Mouse (Mus musculus): ENCODE data around the gene Bbs9. TPM values are rescaled to one million over a fixed set of nuclear protein-coding genes. Genes with fewer than 3 reads are reported as not detected.
A peak's percentile ranks its signal among the peaks of the same experiment; 100 is the strongest.

The Bbs9 gene
- polyA plus RNA-seq, 1 experiment from 2014 or later = 14.7 TPM

- ATAC-seq (ENCODE audit: borderline replicate concordance, extremely low read depth, low FRiP score, low TSS enrichment) = no peak
- no peaks in the 10 kb centered on the region for H3K9me3 ChIP-seq
- H3K4me2 ChIP-seq = no peak overlapping the region
- no peaks in the 10 kb centered on the region for H3K36me3 ChIP-seq
- H3K4me1 ChIP-seq = no peaks in the 10 kb centered on the region
- no peak overlapping the region for H3K4me3 ChIP-seq
- 64% methylated on average over 7 of the region's 7 CpGs for WGBS
- H3K27ac ChIP-seq = no peak overlapping the region
- H3K27me3 ChIP-seq = no peaks in the 10 kb centered on the region
- no peak overlapping the region for H3K9ac ChIP-seq
Observed at GRCm38 (mm10) chr9:22793698-22794097, 318.2 kb downstream of the Bbs9 start.

DNA sequence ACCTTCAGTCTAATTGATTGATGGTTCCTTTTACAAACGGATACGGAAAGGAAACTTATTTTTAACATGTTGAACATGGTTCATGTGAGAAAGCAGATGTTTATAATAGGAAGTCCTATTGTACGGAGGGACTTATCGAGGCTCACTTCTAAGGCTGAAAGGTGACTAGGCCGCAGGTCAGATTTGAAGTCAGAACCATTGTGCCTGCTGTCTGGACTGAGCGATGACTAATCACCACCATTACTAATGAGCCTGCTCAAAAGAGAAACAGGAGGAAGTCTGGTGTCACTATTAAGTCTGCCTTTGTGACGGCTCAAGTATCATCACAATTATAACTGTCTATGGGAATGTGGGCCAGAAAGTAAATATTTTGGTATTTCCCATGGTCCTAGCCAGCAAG lies 325.2 kb downstream of the Bbs9 start:
- no peaks in the 10 kb centered on the region for H3K9me3 ChIP-seq
- H3K27ac ChIP-seq = no peak overlapping the region
- no peaks in the 10 kb centered on the region for H3K4me1 ChIP-seq
- H3K9ac ChIP-seq = no peak overlapping the region
- WGBS = 47% methylated on average over 7 of the region's 7 CpGs
- peak; percentile 67 for ATAC-seq (ENCODE audit: borderline replicate concordance, extremely low read depth, low FRiP score, low TSS enrichment)
- H3K36me3 ChIP-seq = no peaks in the 10 kb centered on the region
- no peaks in the 10 kb centered on the region for H3K27me3 ChIP-seq
- no peak overlapping the region for H3K4me2 ChIP-seq
- no peak overlapping the region for H3K4me3 ChIP-seq

DNA sequence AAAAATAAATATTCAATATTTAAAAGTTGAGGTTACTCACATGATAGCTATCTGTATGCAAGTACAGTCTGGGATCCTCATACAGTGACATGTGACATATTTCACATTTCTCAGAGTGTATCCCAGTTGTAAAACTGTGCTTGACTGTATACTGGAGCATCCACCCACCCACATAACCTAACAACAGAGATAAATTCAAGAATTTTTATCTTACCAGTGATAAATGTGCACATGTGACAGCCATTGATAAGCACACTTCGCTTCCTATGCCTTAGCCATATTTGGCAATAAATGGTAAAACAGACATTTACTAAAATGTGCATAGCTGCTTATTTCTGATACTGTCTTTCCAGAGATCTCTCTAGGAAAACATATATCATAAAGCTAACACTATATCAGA lies 330.5 kb downstream of the Bbs9 start:
- 62% methylated on average over 1 of the region's 1 CpGs for WGBS
- Histone ChIP-seq H3K4me2 (no peak overlapping the region), H3K9me3 (no peaks in the 10 kb centered on the region)

DNA sequence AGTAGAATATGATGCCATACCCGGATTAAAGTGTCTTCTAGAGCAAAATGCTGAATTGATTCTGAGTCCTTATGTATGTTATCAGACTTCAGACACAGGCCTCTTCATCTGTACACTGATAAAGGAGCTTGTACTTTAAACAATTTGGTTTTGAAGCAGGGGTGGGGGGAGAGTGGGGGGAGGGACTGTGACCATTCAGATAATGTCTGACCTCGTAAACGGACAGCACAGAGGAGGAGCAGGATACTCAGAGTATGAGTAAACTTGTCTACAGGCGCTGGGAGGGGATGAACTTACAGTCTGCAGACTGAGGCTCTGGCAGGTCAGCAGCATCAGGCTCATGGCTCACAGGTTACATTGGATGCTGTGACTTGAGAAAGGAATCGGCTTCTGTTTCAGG lies 331.0 kb downstream of the Bbs9 start:
- no peak for ATAC-seq (ENCODE audit: borderline replicate concordance, extremely low read depth, low FRiP score, low TSS enrichment)
- H3K4me2 ChIP-seq = no peak overlapping the region
- no peaks in the 10 kb centered on the region for H3K9me3 ChIP-seq
- no peak overlapping the region for H3K4me3 ChIP-seq
- H3K4me1 ChIP-seq = no peaks in the 10 kb centered on the region
- H3K9ac ChIP-seq = no peak overlapping the region
- 22% methylated on average over 5 of the region's 5 CpGs for WGBS
- H3K36me3 ChIP-seq = no peaks in the 10 kb centered on the region
- no peaks in the 10 kb centered on the region for H3K27me3 ChIP-seq
- H3K27ac ChIP-seq = no peak overlapping the region

More for the DNA sequence above, 330.5 kb downstream of the Bbs9 start:
- no peak overlapping the region for H3K4me3 ChIP-seq
- H3K4me1 ChIP-seq = no peaks in the 10 kb centered on the region
- no peaks in the 10 kb centered on the region for H3K27me3 ChIP-seq
- H3K9ac ChIP-seq = no peak overlapping the region
- ATAC-seq (ENCODE audit: borderline replicate concordance, extremely low read depth, low FRiP score, low TSS enrichment) = no peak
- no peak overlapping the region for H3K27ac ChIP-seq
- no peaks in the 10 kb centered on the region for H3K36me3 ChIP-seq

DNA sequence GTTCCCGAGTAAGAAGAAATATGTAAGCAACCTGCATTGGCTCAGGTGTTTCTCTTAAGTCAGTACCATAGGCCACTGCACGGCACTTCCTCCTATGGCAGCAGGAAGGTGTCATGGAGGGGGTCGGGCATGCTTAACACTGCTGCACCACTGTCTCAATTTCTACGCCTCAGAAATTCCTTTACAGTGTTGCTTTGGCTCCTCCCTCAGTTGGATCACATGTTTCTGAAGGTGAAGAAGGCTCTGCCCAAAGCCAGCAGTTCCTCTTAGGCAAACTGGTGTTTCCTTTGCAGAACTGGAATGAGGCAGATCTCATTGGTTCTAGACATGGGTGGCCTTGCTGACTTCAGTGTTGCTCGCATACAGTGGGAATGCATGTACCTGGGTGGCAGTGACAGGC lies 332.2 kb downstream of the Bbs9 start:
- 76% methylated on average over 5 of the region's 5 CpGs for WGBS
- H3K9me3 ChIP-seq = no peaks in the 10 kb centered on the region
- H3K9ac ChIP-seq = no peak overlapping the region
- no peak for ATAC-seq (ENCODE audit: borderline replicate concordance, extremely low read depth, low FRiP score, low TSS enrichment)
- no peak overlapping the region for H3K4me2 ChIP-seq
- no peak overlapping the region for H3K4me3 ChIP-seq
- H3K36me3 ChIP-seq = no peaks in the 10 kb centered on the region
- no peaks in the 10 kb centered on the region for H3K27me3 ChIP-seq
- no peak overlapping the region for H3K27ac ChIP-seq
- no peaks in the 10 kb centered on the region for H3K4me1 ChIP-seq

- Histone ChIP-seq H3K4me1 (no peaks in the 10 kb centered on the region), H3K27me3 (no peaks in the 10 kb centered on the region), H3K4me3 (no peak overlapping the region), H3K27ac (no peak overlapping the region), H3K9ac (no peak overlapping the region), H3K36me3 (no peaks in the 10 kb centered on the region), H3K9me3 (no peaks in the 10 kb centered on the region), H3K4me2 (no peak overlapping the region)
- 87% methylated on average over 4 of the region's 4 CpGs for WGBS
- no peak for ATAC-seq (ENCODE audit: borderline replicate concordance, extremely low read depth, low FRiP score, low TSS enrichment)
Observed at GRCm38 (mm10) chr9:22809621-22810126, 334.2 kb downstream of the Bbs9 start.

DNA sequence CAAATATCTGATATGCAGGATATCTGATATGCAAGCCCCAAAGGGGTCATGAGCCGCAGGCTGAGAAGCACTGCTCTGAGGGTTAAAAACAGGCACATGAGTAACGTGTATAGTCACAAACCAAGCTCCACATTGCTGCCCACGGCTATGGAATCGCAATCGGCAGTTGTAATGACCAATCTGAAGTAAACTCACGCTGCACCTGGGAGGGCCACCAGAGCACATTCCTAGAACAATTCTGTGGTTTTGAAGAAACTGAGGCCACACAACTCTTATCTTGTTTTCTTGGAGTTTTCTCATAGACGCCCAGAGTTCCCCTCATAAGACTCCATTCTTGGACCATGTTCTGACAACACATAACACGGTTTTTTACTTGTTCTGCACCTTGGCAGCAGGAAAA lies 334.9 kb downstream of the Bbs9 start:
- Histone ChIP-seq H3K9me3 (no peaks in the 10 kb centered on the region), H3K27me3 (no peaks in the 10 kb centered on the region), H3K4me2 (no peak overlapping the region), H3K4me3 (no peak overlapping the region), H3K27ac (no peak overlapping the region), H3K4me1 (0 out of 2 replicates have a peak, but pooled peaks cover 7% of the 10 kb centered on the region), H3K36me3 (no peaks in the 10 kb centered on the region), H3K9ac (no peak overlapping the region)
- WGBS = 85% methylated on average over 8 of the region's 8 CpGs
- no peak for ATAC-seq (ENCODE audit: borderline replicate concordance, extremely low read depth, low FRiP score, low TSS enrichment)

- H3K4me1 ChIP-seq = 0 out of 2 replicates have a peak, but pooled peaks cover 7% of the 10 kb centered on the region
- WGBS = 79% methylated on average over 2 of the region's 2 CpGs
- H3K4me3 ChIP-seq = no peak overlapping the region
Observed at GRCm38 (mm10) chr9:22811931-22812330, 336.4 kb downstream of the Bbs9 start.

GRCm38 (mm10) chr9:22814407-22815092 lies 339.0 kb downstream of the Bbs9 start:
- Histone ChIP-seq H3K9me3 (no peaks in the 10 kb centered on the region), H3K27ac (no peak overlapping the region), H3K4me2 (no peak overlapping the region), H3K27me3 (no peaks in the 10 kb centered on the region), H3K4me3 (no peak overlapping the region), H3K9ac (no peak overlapping the region), H3K4me1 (0 out of 2 replicates have a peak, but pooled peaks cover 7% of the 10 kb centered on the region), H3K36me3 (no peaks in the 10 kb centered on the region)
- WGBS = 48% methylated on average over 9 of the region's 9 CpGs
- ATAC-seq (ENCODE audit: borderline replicate concordance, extremely low read depth, low FRiP score, low TSS enrichment) = no peak

More at GRCm38 (mm10) chr9:22811931-22812330, 336.4 kb downstream of the Bbs9 start:
- ATAC-seq (ENCODE audit: borderline replicate concordance, extremely low read depth, low FRiP score, low TSS enrichment) = no peak
- Histone ChIP-seq H3K27me3 (no peaks in the 10 kb centered on the region), H3K9ac (no peak overlapping the region), H3K36me3 (no peaks in the 10 kb centered on the region), H3K9me3 (no peaks in the 10 kb centered on the region), H3K4me2 (no peak overlapping the region), H3K27ac (no peak overlapping the region)

- Histone ChIP-seq H3K4me3 (no peak overlapping the region), H3K4me2 (no peak overlapping the region)
- WGBS = 47% methylated on average over 7 of the region's 7 CpGs
Observed at GRCm38 (mm10) chr9:22815093-22815458, 339.6 kb downstream of the Bbs9 start.

GRCm38 (mm10) chr9:22819539-22819938 lies 344.0 kb downstream of the Bbs9 start:
- no peak for ATAC-seq (ENCODE audit: borderline replicate concordance, extremely low read depth, low FRiP score, low TSS enrichment)
- Histone ChIP-seq H3K4me2 (no peak overlapping the region), H3K9me3 (no peaks in the 10 kb centered on the region), H3K9ac (no peak overlapping the region), H3K4me1 (peaks cover 13% of the 10 kb centered on the region; the same call in 1 of the 2 replicates), H3K27ac (no peak overlapping the region), H3K4me3 (no peak overlapping the region), H3K36me3 (no peaks in the 10 kb centered on the region), H3K27me3 (no peaks in the 10 kb centered on the region)
- 73% methylated on average over 6 of the region's 6 CpGs for WGBS

More at GRCm38 (mm10) chr9:22815093-22815458, 339.6 kb downstream of the Bbs9 start:
- peak; percentile 29; the same call in 1 of the 2 replicates for ATAC-seq (ENCODE audit: borderline replicate concordance, extremely low read depth, low FRiP score, low TSS enrichment)
- Histone ChIP-seq H3K27ac (no peak overlapping the region), H3K27me3 (no peaks in the 10 kb centered on the region), H3K9me3 (no peaks in the 10 kb centered on the region), H3K4me1 (0 out of 2 replicates have a peak, but pooled peaks cover 7% of the 10 kb centered on the region), H3K36me3 (no peaks in the 10 kb centered on the region), H3K9ac (no peak overlapping the region)

- WGBS = 14% methylated on average over 6 of the region's 6 CpGs
- Histone ChIP-seq H3K4me3 (no peak overlapping the region), H3K4me2 (no peak overlapping the region), H3K27me3 (no peaks in the 10 kb centered on the region), H3K36me3 (no peaks in the 10 kb centered on the region), H3K4me1 (peaks cover 14% of the 10 kb centered on the region; the same call in 1 of the 2 replicates), H3K27ac (no peak overlapping the region), H3K9ac (no peak overlapping the region), H3K9me3 (no peaks in the 10 kb centered on the region)
- peak; percentile 68; the same call in 1 of the 2 replicates for ATAC-seq (ENCODE audit: borderline replicate concordance, extremely low read depth, low FRiP score, low TSS enrichment)
Observed at GRCm38 (mm10) chr9:22820646-22821185, 345.2 kb downstream of the Bbs9 start.
